Mouse (Mus musculus): ENCODE data around the gene Rnh1.
A peak's percentile ranks its signal among the peaks of the same experiment; 100 is the strongest.

DNA sequence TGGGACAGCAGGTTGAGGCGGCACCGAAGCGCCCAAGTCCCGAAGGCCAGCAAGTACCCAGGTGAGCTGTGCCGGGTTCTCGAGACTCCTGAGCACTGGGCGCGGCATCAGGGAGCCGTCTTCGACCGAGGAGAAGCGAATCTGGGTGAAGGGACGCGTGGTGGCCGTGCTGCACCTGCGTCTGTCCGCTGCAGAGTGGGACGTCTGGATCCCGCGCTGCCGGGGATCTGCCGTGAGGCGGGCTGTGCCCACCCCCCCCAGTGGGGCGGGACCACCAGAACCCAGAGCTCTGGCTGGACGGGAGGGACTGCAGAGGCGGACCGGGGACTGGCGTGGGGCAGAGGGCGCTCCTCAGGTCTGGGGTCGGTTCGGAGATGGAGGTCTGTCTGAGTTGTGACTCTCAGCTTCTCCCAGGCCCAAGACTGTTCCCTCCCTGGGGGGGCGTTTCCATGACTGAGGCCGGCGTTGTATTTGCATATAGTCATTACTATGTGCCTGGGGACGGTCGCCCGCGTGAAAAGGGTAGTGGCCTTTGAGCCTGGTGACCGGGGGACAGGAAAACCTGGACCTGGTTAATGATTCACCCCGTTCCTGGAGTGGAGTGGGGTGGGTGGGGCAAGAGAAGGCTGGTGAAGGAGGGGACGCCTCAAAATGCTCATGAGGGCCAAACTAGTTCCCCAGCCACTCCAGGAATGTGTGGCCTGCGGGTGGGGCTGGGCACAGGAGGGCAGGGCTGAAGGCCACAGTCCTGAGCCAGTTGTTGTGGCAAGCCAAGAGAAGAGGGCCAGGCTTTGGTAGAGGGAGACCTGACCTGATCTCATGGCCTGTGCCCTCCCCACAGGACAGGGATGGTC, 43.5 kb upstream of the Rnh1 start:
- TF ChIP-seq CTCF (IDR thresholded peaks at IDR 0.05; ENCODE audit: low read depth) = no peak
- peak; percentile 54 for TF ChIP-seq EP300 (IDR thresholded peaks at IDR 0.05; ENCODE audit: low read depth)
